Mouse (Mus musculus): ENCODE measurements around the gene Spats2. TPM values are rescaled to one million over a fixed set of nuclear protein-coding genes. Genes with fewer than 3 reads are reported as not detected.

The Spats2 gene
- polyA plus RNA-seq, 1 experiment from 2014 or later = 59.5 TPM

DNA sequence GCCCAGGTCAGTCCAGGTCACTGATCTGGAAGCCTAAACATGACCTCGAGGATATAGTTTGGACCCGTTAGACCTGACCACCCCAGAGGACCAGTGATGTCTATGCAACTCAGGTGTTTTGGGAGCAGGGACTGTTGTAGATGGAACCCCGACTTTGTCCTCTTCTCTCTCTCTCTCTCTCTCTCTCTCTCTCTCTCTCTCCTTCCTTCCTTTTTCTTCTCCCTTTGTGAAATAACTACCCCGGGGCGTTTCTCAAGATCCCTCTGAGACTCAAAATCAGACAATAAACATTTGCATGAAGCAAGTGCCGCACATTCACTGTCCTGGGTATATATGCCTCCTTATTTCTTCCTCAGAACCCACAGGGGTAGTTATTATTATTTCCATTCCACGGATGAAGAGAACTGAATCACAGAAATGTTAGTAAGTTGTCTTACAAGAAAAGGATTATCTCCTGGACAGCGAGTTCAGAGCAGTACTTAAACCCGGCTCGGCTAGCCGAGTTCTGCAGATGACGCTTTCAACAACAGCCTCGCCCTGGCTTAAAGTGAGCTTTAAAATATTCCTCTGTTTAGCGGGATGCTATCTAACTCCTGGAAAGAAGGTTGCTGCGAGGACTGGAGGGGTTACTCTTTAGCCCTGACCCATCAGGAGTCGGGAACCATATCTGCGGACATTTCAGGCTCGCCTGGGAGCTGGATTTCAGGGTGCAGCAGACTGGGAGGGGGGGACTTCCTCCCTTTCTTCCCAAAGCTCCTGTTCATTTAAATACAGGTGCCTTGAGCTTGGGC is 97.3 kb downstream of the Spats2 start:
- Histone ChIP-seq H3K27ac (ENCODE audit: low read depth, low read length) (no peak overlapping the region), H3K4me2 (replicated peaks; ENCODE audit: low read depth, low read length) (peak overlapping the region; percentile 56), H3K4me1 (replicated peaks; ENCODE audit: control insufficient read depth, insufficient read depth, low read length) (peaks cover 19% of the 10 kb centered on the region), H3K9me3 (ENCODE audit: control insufficient read depth, low read length) (no peaks in the 10 kb centered on the region), H3K4me3 (ENCODE audit: low read depth, low read length) (peak overlapping the region; percentile 33), H3K9ac (ENCODE audit: low read depth, low read length) (no peak overlapping the region; the same call in 1 of the 2 replicates), H3K36me3 (ENCODE audit: control insufficient read depth, insufficient read depth, low read length) (no peaks in the 10 kb centered on the region), H3K27me3 (ENCODE audit: control insufficient read depth, insufficient read depth, low read length) (peaks cover 71% of the 10 kb centered on the region)
- ATAC-seq (ENCODE audit: low FRiP score) = no peak
- no peak for DNase-seq (ENCODE audit: low spot score)
- 7% methylated on average over 18 of the region's 18 CpGs for WGBS

- no peaks in the 10 kb centered on the region for H3K9me3 ChIP-seq (ENCODE audit: control insufficient read depth, low read length)
- peak; percentile 68 for DNase-seq (ENCODE audit: low spot score)
- no peak overlapping the region for H3K27ac ChIP-seq (ENCODE audit: low read depth, low read length)
- ATAC-seq (ENCODE audit: low FRiP score) = no peak
- H3K4me2 ChIP-seq (replicated peaks; ENCODE audit: low read depth, low read length) = peak overlapping the region; percentile 56
- H3K4me1 ChIP-seq (replicated peaks; ENCODE audit: control insufficient read depth, insufficient read depth, low read length) = peaks cover 19% of the 10 kb centered on the region
- WGBS = under 1% methylated on average over 41 of the region's 46 CpGs
- peak overlapping the region; percentile 33 for H3K4me3 ChIP-seq (ENCODE audit: low read depth, low read length)
- peaks cover 76% of the 10 kb centered on the region for H3K27me3 ChIP-seq (ENCODE audit: control insufficient read depth, insufficient read depth, low read length)
- H3K36me3 ChIP-seq (ENCODE audit: control insufficient read depth, insufficient read depth, low read length) = no peaks in the 10 kb centered on the region
- peak overlapping the region; percentile 11; the same call in 1 of the 2 replicates for H3K9ac ChIP-seq (ENCODE audit: low read depth, low read length)
Observed at GRCm38 (mm10) chr15:99223585-99224207, 98.0 kb downstream of the Spats2 start.

GRCm38 (mm10) chr15:99224208-99224911 is 98.6 kb downstream of the Spats2 start, which contains the start of gene Kcnh3:
Kcnh3 (plus strand) TSS chr15:99224861.
- peak within 1 kb of the TSS; percentile 33 for H3K4me3 ChIP-seq (ENCODE audit: low read depth, low read length)
- no peak for DNase-seq (ENCODE audit: low spot score)
- H3K27me3 ChIP-seq (ENCODE audit: control insufficient read depth, insufficient read depth, low read length) = peaks cover 77% of the 10 kb centered on the region
- peak within 1 kb of the TSS; percentile 56 for H3K4me2 ChIP-seq (replicated peaks; ENCODE audit: low read depth, low read length)
- H3K4me1 ChIP-seq (replicated peaks; ENCODE audit: control insufficient read depth, insufficient read depth, low read length) = peaks cover 19% of the 10 kb centered on the region
- no peaks in the 10 kb centered on the region for H3K36me3 ChIP-seq (ENCODE audit: control insufficient read depth, insufficient read depth, low read length)
- H3K9ac ChIP-seq (ENCODE audit: low read depth, low read length) = peak within 1 kb of the TSS; percentile 11; the same call in 1 of the 2 replicates
- ATAC-seq (ENCODE audit: low FRiP score) = no peak
- H3K27ac ChIP-seq (ENCODE audit: low read depth, low read length) = no peak within 1 kb of the TSS
- no peaks in the 10 kb centered on the region for H3K9me3 ChIP-seq (ENCODE audit: control insufficient read depth, low read length)
- WGBS = under 1% methylated on average over 57 of the region's 66 CpGs

DNA sequence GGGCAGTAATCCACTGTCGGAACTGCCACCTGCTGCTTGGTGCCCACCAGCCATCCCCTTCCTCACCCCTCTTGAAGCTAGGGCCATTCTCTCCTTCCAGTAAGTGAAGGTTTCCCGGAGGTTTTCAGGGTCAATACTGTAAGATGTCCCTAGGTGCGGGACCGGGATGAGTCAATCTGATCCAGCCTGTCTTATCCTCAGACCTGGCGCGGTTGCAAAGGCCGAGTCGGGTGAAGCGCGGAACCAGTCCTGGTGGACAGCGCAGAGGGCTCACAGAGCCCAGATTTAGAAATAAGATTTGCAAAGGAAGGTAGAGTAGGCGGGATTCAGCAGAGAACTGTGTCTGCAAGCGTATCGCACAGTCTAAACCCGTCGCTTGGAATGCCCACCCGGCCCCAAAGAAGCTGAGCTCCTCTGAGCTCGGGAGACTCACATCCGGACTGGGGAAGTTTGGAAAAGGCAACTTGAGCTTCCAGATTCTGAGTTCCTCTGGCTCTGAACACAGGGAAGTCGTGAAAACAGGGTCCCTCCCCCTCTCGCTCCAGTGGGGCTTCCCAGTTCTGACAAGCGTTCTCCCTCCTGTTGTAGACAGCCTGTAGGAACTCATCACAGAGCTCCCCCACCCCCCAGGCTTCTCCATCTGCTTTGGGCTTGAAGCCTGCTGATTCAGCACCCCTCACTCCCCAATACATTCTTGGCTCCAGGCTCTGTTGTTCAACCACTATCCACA is 99.5 kb downstream of the Spats2 start:
- H3K4me2 ChIP-seq (replicated peaks; ENCODE audit: low read depth, low read length) = peak overlapping the region; percentile 56; the same call in 1 of the 2 replicates
- H3K36me3 ChIP-seq (ENCODE audit: control insufficient read depth, insufficient read depth, low read length) = no peaks in the 10 kb centered on the region
- WGBS = 2% methylated on average over 22 of the region's 22 CpGs
- ATAC-seq (ENCODE audit: low FRiP score) = no peak
- H3K4me3 ChIP-seq (ENCODE audit: low read depth, low read length) = peak overlapping the region; percentile 33
- H3K9ac ChIP-seq (ENCODE audit: low read depth, low read length) = no peak overlapping the region
- H3K4me1 ChIP-seq (replicated peaks; ENCODE audit: control insufficient read depth, insufficient read depth, low read length) = peaks cover 19% of the 10 kb centered on the region
- peaks cover 76% of the 10 kb centered on the region for H3K27me3 ChIP-seq (ENCODE audit: control insufficient read depth, insufficient read depth, low read length)
- H3K9me3 ChIP-seq (ENCODE audit: control insufficient read depth, low read length) = no peaks in the 10 kb centered on the region
- peak; percentile 56 for DNase-seq (ENCODE audit: low spot score)
- H3K27ac ChIP-seq (ENCODE audit: low read depth, low read length) = no peak overlapping the region

- H3K4me1 ChIP-seq (replicated peaks; ENCODE audit: control insufficient read depth, insufficient read depth, low read length) = peaks cover 19% of the 10 kb centered on the region
- ATAC-seq (ENCODE audit: low FRiP score) (no peak), DNase-seq (ENCODE audit: low spot score) (peak; percentile 24)
- peaks cover 76% of the 10 kb centered on the region for H3K27me3 ChIP-seq (ENCODE audit: control insufficient read depth, insufficient read depth, low read length)
- no peak overlapping the region for H3K27ac ChIP-seq (ENCODE audit: low read depth, low read length)
- no peaks in the 10 kb centered on the region for H3K36me3 ChIP-seq (ENCODE audit: control insufficient read depth, insufficient read depth, low read length)
- H3K9me3 ChIP-seq (ENCODE audit: control insufficient read depth, low read length) = no peaks in the 10 kb centered on the region
- WGBS = 18% methylated on average over 14 of the region's 14 CpGs
- H3K9ac ChIP-seq (ENCODE audit: low read depth, low read length) = no peak overlapping the region
- H3K4me2 ChIP-seq (replicated peaks; ENCODE audit: low read depth, low read length) = no peak overlapping the region
- no peak overlapping the region for H3K4me3 ChIP-seq (ENCODE audit: low read depth, low read length)
Observed at GRCm38 (mm10) chr15:99226090-99226489, 100.4 kb downstream of the Spats2 start.

GRCm38 (mm10) chr15:99231998-99232397 is 106.3 kb downstream of the Spats2 start:
- Histone ChIP-seq H3K27me3 (ENCODE audit: control insufficient read depth, insufficient read depth, low read length) (peaks cover 23% of the 10 kb centered on the region), H3K4me2 (replicated peaks; ENCODE audit: low read depth, low read length) (no peak overlapping the region), H3K36me3 (ENCODE audit: control insufficient read depth, insufficient read depth, low read length) (no peaks in the 10 kb centered on the region), H3K9ac (ENCODE audit: low read depth, low read length) (no peak overlapping the region), H3K27ac (ENCODE audit: low read depth, low read length) (no peak overlapping the region), H3K9me3 (ENCODE audit: control insufficient read depth, low read length) (no peaks in the 10 kb centered on the region), H3K4me1 (replicated peaks; ENCODE audit: control insufficient read depth, insufficient read depth, low read length) (0 out of 2 replicates have a peak, but pooled peaks cover 2% of the 10 kb centered on the region), H3K4me3 (ENCODE audit: low read depth, low read length) (no peak overlapping the region)
- DNase-seq (ENCODE audit: low spot score) (no peak), ATAC-seq (ENCODE audit: low FRiP score) (no peak)
- WGBS = 73% methylated on average over 10 of the region's 10 CpGs

DNA sequence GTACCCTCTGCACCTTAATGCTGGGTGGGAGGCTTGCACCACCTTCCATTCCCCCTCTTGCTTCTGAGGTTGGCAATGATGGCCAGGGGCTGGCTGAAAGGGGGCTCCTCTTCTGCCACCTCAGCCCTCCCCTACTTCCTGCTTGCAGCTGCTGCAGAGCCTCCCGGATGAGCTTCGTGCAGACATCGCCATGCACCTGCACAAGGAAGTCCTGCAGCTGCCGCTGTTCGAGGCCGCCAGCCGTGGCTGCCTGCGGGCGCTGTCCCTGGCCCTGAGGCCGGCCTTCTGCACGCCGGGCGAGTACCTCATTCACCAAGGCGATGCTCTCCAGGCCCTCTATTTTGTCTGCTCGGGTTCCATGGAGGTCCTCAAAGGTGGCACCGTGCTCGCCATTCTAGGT is 108.0 kb downstream of the Spats2 start:
- WGBS = 63% methylated on average over 17 of the region's 17 CpGs
- peaks cover 8% of the 10 kb centered on the region; the same call in 1 of the 2 replicates for H3K27me3 ChIP-seq (ENCODE audit: control insufficient read depth, insufficient read depth, low read length)
- no peaks in the 10 kb centered on the region for H3K9me3 ChIP-seq (ENCODE audit: control insufficient read depth, low read length)
- no peak overlapping the region for H3K4me2 ChIP-seq (replicated peaks; ENCODE audit: low read depth, low read length)
- ATAC-seq (ENCODE audit: low FRiP score) = no peak
- DNase-seq (ENCODE audit: low spot score) = no peak
- H3K9ac ChIP-seq (ENCODE audit: low read depth, low read length) = no peak overlapping the region
- 0 out of 2 replicates have a peak, but pooled peaks cover 2% of the 10 kb centered on the region for H3K4me1 ChIP-seq (replicated peaks; ENCODE audit: control insufficient read depth, insufficient read depth, low read length)
- H3K27ac ChIP-seq (ENCODE audit: low read depth, low read length) = no peak overlapping the region
- H3K4me3 ChIP-seq (ENCODE audit: low read depth, low read length) = no peak overlapping the region
- no peaks in the 10 kb centered on the region for H3K36me3 ChIP-seq (ENCODE audit: control insufficient read depth, insufficient read depth, low read length)

All from hindbrain, embryonic 11.5 days (tissue).